Mouse (Mus musculus) lung, adult 2 months (tissue): ENCODE data around the gene Nudt4. TPM values are rescaled to one million over a fixed set of nuclear protein-coding genes. Genes with fewer than 3 reads are reported as not detected.

Experiments used
- DNase-seq: peaks from one replicate; pipeline ENCODE4 v3.0.0; 2022
- H3K4me1 ChIP-seq: fragments of 200-500 bp; 2 replicates; pipeline ENCODE4 v1.6.1; 2011; ENCODE audit warnings: low read length; ENCODE audit not compliant: control insufficient read depth, insufficient read depth
- H3K4me3 ChIP-seq: fragments of 200-500 bp; replicated peaks from 2 replicates; pipeline ENCODE3; 2011; ENCODE audit warnings: low read depth, mild to moderate bottlenecking, control low read depth, low read length; ENCODE audit errors: extremely low read depth
- CTCF ChIP-seq: fragments of 200-500 bp; IDR thresholded peaks from 2 replicates; pipeline ENCODE4 v1.5.1; 2011; ENCODE audit warnings: mild to moderate bottlenecking, low read length, control low read depth; ENCODE audit not compliant: insufficient read depth
- POLR2A ChIP-seq: fragments of 200-500 bp; IDR thresholded peaks from 2 replicates; pipeline ENCODE4 v1.6.1; 2011; ENCODE audit warnings: low read depth, mild to moderate bottlenecking, control low read depth, low read length, borderline replicate concordance; ENCODE audit errors: extremely low read depth
- WGBS: fragments of 180-500 bp; shearing (Covaris S2); methylation state at CpG from one replicate; pipeline ENCODE4 v1.1.7; 2018; 5-methylcytosine and 5-hydroxymethylcytosine counted together
- polyA plus RNA-seq: library from polyadenylated mRNA; depleted of rRNA; stranded (reverse); fragments of >200 nt; gene quantifications from 2 replicates; pipeline ENCODE4 v1.2.3, GENCODE M21; 2012; rRNA removed

Gene Nudt4
- 18.7 and 22.5 TPM in 2 replicates for polyA plus RNA-seq

DNA sequence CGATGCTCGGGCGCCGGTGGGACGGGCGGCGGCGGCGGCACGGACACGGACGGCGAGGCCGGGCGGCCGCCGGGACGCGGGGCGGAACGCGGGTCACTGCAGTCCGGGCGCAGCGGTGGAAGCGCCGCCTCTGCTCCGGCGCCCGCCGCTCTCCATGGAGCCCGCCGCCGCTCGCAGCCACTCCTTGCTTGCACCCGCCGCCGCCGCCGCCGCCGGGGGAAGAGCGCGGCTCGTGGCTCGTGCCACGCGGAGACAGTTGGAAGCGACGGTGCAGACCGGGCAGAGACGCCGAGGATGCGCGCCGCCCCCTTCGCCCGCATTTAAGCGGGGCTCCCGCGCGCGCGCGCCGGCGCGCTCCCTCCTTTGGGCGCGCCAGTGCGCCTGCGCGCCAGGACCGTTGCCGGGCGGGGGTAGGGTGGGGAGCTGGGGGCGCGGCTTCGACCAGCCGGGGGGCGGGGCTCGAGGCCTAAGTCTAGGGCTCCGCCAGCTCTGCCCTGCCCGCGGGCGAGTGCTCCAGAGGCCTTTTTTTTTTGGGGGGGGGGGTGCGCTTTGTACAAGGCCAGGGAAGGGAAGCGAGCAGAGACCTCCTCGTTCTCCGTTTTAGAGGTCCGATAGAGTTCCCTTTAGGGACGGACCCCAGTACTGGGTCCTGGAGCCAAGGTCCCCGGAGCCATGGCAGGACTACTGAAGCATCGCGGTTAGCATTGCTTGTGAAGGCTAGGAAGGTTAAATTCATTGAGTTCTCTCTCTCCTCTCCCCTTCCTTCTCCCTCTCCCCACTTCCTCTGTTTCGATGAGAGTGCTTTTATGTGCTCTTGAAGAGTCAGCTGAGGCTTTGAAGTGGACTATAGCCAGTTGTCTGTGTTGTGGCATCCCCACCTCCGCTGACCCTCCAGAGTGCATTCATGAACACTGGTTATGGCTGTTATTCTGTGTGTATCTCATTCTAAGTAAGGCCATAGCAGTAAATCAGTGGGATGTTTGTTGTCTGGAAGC is at the start of gene Nudt4:
Gene Nudt4, minus strand, starts transcription at position 296 of the 995 bp plus-strand sequence.
- Histone ChIP-seq H3K4me3 (peak within 1 kb of the TSS; percentile 78), H3K4me1 (peaks cover 13% of the 10 kb centered on the region)
- TF ChIP-seq CTCF = no peak
- peak; percentile 61; the same call in 1 of the 2 replicates for TF ChIP-seq POLR2A
- peak; percentile 74 for DNase-seq
- WGBS = 1% methylated on average over 85 of the region's 97 CpGs

DNA sequence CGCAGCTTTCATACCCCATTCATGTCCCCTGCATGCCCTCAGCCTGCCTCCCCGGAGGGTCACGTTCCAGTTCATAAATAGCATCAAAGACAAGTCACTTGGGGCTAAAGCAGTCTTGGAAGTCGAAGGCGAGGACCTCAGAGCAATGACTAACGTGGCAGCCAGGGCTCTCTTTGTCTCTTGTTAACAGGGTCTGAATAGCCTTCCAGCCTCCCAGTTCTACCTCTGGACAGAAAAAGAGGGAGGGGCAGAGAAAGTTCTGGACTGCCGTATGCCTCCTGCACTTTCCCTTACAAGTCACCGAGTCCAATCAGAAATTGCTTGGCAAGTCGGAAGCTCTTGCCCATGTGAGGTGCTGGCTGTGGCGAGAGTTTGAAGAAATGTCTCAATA is 47.4 kb upstream of the Nudt4 start:
- WGBS = 41% methylated on average over 10 of the region's 10 CpGs
- TF ChIP-seq POLR2A (no peak), CTCF (no peak)
- no peaks in the 10 kb centered on the region for H3K4me1 ChIP-seq
- H3K4me3 ChIP-seq = no peak overlapping the region
- DNase-seq = no peak

- 47% methylated on average over 16 of the region's 16 CpGs for WGBS
- H3K4me1 ChIP-seq = no peaks in the 10 kb centered on the region
- no peak overlapping the region for H3K4me3 ChIP-seq
- no peak for TF ChIP-seq CTCF
- TF ChIP-seq POLR2A = no peak
- DNase-seq = no peak
Observed at GRCm38 (mm10) chr10:95610666-95611330, 46.9 kb upstream of the Nudt4 start.

DNA sequence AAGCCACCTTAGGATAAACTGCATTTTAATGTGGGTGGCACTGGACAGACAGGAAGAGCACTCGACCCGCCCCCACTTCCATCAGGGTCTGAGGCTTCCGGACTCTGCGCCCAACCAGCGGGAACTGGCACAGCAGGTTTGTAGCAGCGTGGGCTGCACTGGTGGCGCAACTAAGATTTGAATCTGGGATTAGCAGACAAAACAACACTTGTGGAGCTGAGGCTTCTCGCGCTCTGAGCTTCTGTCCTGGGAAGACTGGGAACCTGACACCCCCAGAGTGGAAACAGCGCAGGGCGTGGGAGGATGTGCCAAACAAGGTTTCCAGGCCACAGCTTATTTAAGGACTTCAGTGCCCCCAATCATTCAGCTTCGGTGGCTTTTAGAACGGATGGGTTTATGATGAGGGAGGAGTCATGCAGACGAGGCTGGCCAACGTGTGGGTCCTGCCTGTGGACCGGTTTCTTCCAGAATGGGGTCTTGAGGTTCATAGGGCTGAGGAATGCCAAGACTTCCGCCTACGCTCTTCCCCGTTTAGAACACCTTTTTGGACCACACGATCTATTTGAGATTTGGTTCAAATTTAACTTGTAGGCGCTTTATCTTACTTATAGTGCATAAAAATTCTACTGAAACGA is 41.1 kb upstream of the Nudt4 start:
- H3K4me3 ChIP-seq = no peak overlapping the region
- TF ChIP-seq CTCF = no peak
- no peak for TF ChIP-seq POLR2A
- no peaks in the 10 kb centered on the region for H3K4me1 ChIP-seq
- 38% methylated on average over 22 of the region's 22 CpGs for WGBS
- DNase-seq = no peak

DNA sequence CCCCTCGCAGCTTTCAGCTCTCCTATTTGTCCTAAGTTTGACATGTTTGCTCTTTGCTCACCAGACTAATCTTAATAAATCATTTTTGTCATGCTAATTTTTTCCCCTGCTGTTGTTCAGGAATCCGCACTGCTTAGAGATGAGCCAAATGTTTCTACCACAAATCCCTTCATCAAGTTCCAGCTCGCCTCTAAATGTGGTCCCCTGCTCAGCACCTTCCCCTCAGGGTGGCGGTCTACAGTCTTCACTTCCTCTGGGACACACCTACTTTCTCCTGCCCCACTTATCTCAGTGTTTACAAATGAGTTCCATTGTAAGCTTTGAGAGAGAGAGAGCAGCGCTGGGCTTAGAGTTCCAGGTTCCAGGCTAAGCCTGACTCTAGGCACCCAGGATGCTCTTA is 36.6 kb upstream of the Nudt4 start:
- TF ChIP-seq POLR2A (no peak), CTCF (no peak)
- no peak for DNase-seq
- no peaks in the 10 kb centered on the region for H3K4me1 ChIP-seq
- H3K4me3 ChIP-seq = no peak overlapping the region
- 26% methylated on average over 5 of the region's 5 CpGs for WGBS

DNA sequence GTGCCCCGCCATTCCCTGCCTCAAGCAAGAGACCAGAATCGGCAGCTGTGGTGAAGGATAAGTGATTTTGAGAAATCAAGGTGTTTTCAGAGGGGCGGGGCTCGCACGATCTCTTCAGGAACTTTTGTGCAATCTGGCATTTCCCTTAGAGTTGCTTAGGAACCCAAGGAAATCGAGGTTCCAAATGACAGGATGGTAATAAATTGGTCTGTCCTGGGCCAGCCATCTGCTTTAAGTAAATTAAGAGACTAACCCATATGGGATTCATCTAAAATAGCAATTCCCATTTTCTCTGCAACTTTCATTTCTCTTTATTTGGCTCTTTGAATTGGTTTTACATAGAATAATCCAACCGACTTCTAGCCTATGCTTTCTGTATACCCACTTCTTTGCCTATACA is 35.8 kb upstream of the Nudt4 start:
- no peak overlapping the region for H3K4me3 ChIP-seq
- no peak for DNase-seq
- 81% methylated on average over 7 of the region's 7 CpGs for WGBS
- TF ChIP-seq POLR2A (no peak), CTCF (no peak)
- no peaks in the 10 kb centered on the region for H3K4me1 ChIP-seq

DNA sequence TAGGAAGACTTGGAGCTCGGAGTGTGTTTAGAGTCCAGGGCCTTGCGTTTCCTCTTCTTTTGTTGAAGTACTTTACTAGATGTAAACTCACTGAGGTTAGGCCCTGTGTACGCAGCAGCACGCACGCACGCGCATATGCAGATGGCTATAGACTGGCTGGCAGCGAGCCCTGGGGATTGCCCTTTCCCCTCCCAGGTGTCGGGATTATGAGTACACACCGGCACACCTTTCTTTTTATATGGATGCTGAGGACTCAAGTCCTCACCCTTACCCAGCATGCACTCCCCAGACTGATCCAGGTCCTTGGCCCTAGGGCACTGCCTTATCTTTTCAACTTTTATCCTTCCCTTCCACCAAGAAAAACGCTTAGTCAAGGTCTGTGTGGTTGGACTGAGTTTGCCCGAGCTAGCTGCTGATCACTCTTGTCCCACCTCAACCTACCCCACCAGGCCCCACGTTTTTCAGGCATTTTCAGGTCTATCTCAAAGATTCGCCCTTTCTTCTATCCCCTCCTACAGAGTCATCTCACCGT is 34.2 kb upstream of the Nudt4 start:
- DNase-seq = no peak
- no peaks in the 10 kb centered on the region for H3K4me1 ChIP-seq
- 73% methylated on average over 15 of the region's 15 CpGs for WGBS
- TF ChIP-seq POLR2A = no peak
- no peak for TF ChIP-seq CTCF
- no peak overlapping the region for H3K4me3 ChIP-seq

- 57% methylated on average over 8 of the region's 8 CpGs for WGBS
- TF ChIP-seq POLR2A (no peak), CTCF (no peak)
- Histone ChIP-seq H3K4me3 (no peak overlapping the region), H3K4me1 (no peaks in the 10 kb centered on the region)
- DNase-seq = no peak
Observed at GRCm38 (mm10) chr10:95595852-95596639, 32.1 kb upstream of the Nudt4 start.

DNA sequence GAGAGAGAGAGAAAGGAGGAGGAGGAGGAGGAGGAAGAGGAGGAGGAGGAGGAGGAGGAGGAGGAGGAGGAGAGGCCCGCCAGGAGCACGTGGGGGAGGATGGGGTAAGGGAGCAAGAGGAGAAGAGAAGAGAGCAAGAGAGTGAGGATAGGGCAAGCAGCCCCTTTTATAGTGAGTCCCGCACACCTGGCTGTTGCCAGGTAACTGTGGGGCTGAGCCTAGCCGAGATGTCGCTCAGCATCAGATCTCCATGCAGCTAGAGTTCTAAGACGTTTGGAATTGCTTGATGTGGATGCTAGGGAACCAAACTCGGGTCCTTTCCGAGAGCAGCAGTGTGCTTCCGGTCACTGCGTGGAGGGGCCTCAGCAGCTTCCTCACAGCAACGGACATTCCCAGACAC is 30.5 kb upstream of the Nudt4 start:
- DNase-seq = no peak
- TF ChIP-seq POLR2A = no peak
- TF ChIP-seq CTCF = no peak
- H3K4me1 ChIP-seq = no peaks in the 10 kb centered on the region
- no peak overlapping the region for H3K4me3 ChIP-seq
- 70% methylated on average over 11 of the region's 11 CpGs for WGBS
